Mouse (Mus musculus): ENCODE data around the gene Rgcc.

The Rgcc gene

GRCm38 (mm10) chr14:79241656-79242385, 59.6 kb downstream of the Rgcc start:
- no peak for DNase-seq (ENCODE audit: low spot score)

GRCm38 (mm10) chr14:79241057-79241570, 60.3 kb downstream of the Rgcc start:
- no peak for DNase-seq (ENCODE audit: low spot score)

GRCm38 (mm10) chr14:79239402-79239801, 62.0 kb downstream of the Rgcc start:
- DNase-seq (ENCODE audit: low spot score), result no peak
